Mouse (Mus musculus) liver, embryonic 12.5 days (tissue): ENCODE results near the gene Gm49450. TPM values are rescaled to one million over a fixed set of nuclear protein-coding genes. Genes with fewer than 3 reads are reported as not detected.

ENCODE experiments used
- ATAC-seq: fragments of 200-750 bp; cut with Nextera tagmentation; 2 replicates; pipeline ENCODE4 v1.8.0; 2017; ENCODE audit warnings: moderate number of reproducible peaks, mild to moderate bottlenecking, moderate library complexity
- H3K27ac ChIP-seq: fragments of 300-500 bp; sonication (generic); 2 replicates; pipeline ENCODE4 v1.5.1; 2016; ENCODE audit warnings: mild to moderate bottlenecking
- H3K27me3 ChIP-seq: fragments of 300-500 bp; sonication (generic); replicated peaks from 2 replicates; pipeline ENCODE4 v1.6.1; 2016; ENCODE audit warnings: mild to moderate bottlenecking, moderate library complexity
- H3K36me3 ChIP-seq: fragments of 300-500 bp; sonication (generic); 2 replicates; pipeline ENCODE4 v1.6.1; 2016; ENCODE audit warnings: mild to moderate bottlenecking, moderate library complexity
- H3K4me1 ChIP-seq: fragments of 300-500 bp; sonication (generic); 2 replicates; pipeline ENCODE4 v1.6.1; 2016
- H3K4me2 ChIP-seq: fragments of 300-500 bp; sonication (generic); 2 replicates; pipeline ENCODE4 v1.6.1; 2016; ENCODE audit warnings: mild to moderate bottlenecking, moderate library complexity
- H3K4me3 ChIP-seq: fragments of 300-500 bp; sonication (generic); 2 replicates; pipeline ENCODE4 v1.5.1; 2016; ENCODE audit warnings: mild to moderate bottlenecking, moderate library complexity
- H3K9ac ChIP-seq: fragments of 300-500 bp; sonication (generic); 2 replicates; pipeline ENCODE4 v1.6.1; 2016; ENCODE audit warnings: mild to moderate bottlenecking, moderate library complexity
- H3K9me3 ChIP-seq: fragments of 300-500 bp; sonication (generic); replicated peaks from 2 replicates; pipeline ENCODE4 v1.6.1; 2016; ENCODE audit warnings: mild to moderate bottlenecking, moderate library complexity
- WGBS: fragments of 180-500 bp; shearing (Covaris S2); methylation state at CpG from one replicate; pipeline ENCODE4 v1.1.7; 2016; ENCODE audit not compliant: insufficient replicate concordance; 5-methylcytosine and 5-hydroxymethylcytosine counted together
- polyA plus RNA-seq: library from polyadenylated mRNA; unstranded; fragments of >200 nt; fragmentation: Nextera tagmentation; extraction: Ambion mirVana; gene quantifications from 2 replicates; pipeline ENCODE4 v1.2.1, GENCODE M21; 2016

Gene Gm49450
- polyA plus RNA-seq, 1 experiment from 2014 or later: not detected

- H3K27me3 ChIP-seq: no peaks in the 10 kb centered on the region; the same call in 1 of the 2 replicates
- no peak for ATAC-seq
- WGBS: 1% methylated on average over 14 of the region's 14 CpGs
These were observed 36.3 kb downstream of the Gm49450 start for GRCm38 (mm10) chr15:98917091-98917490.

GRCm38 (mm10) chr15:98916016-98916415, 37.3 kb downstream of the Gm49450 start:
- 84% methylated on average over 4 of the region's 4 CpGs for WGBS
- H3K27ac ChIP-seq: no peak overlapping the region
- H3K4me3 ChIP-seq: no peak overlapping the region
- H3K4me2 ChIP-seq: peak overlapping the region; percentile 95; the same call in 1 of the 2 replicates
- H3K27me3 ChIP-seq: no peaks in the 10 kb centered on the region; the same call in 1 of the 2 replicates
- peaks cover 12% of the 10 kb centered on the region for H3K36me3 ChIP-seq
- no peaks in the 10 kb centered on the region for H3K9me3 ChIP-seq
- no peak for ATAC-seq
- no peak overlapping the region for H3K9ac ChIP-seq
- H3K4me1 ChIP-seq: peaks cover 27% of the 10 kb centered on the region

More at GRCm38 (mm10) chr15:98917091-98917490, 36.3 kb downstream of the Gm49450 start:
- Histone ChIP-seq H3K9ac (peak overlapping the region; percentile 83), H3K27ac (peak overlapping the region; percentile 81), H3K4me2 (peak overlapping the region; percentile 95), H3K4me3 (peak overlapping the region; percentile 84), H3K4me1 (peaks cover 27% of the 10 kb centered on the region), H3K9me3 (no peaks in the 10 kb centered on the region), H3K36me3 (peaks cover 2% of the 10 kb centered on the region; the same call in 1 of the 2 replicates)

GRCm38 (mm10) chr15:98914903-98915302, 38.4 kb downstream of the Gm49450 start:
- Histone ChIP-seq H3K4me2 (no peak overlapping the region), H3K4me1 (peaks cover 27% of the 10 kb centered on the region), H3K36me3 (peaks cover 18% of the 10 kb centered on the region), H3K4me3 (no peak overlapping the region), H3K9me3 (no peaks in the 10 kb centered on the region), H3K9ac (no peak overlapping the region), H3K27me3 (no peaks in the 10 kb centered on the region; the same call in 1 of the 2 replicates), H3K27ac (no peak overlapping the region)
- 70% methylated on average over 6 of the region's 6 CpGs for WGBS
- ATAC-seq: no peak

- no peaks in the 10 kb centered on the region for H3K9me3 ChIP-seq
- H3K36me3 ChIP-seq: peaks cover 22% of the 10 kb centered on the region
- no peak overlapping the region for H3K27ac ChIP-seq
- 31% methylated on average over 10 of the region's 10 CpGs for WGBS
- H3K4me1 ChIP-seq: no peaks in the 10 kb centered on the region
- H3K27me3 ChIP-seq: peaks cover 23% of the 10 kb centered on the region
- no peak overlapping the region for H3K4me3 ChIP-seq
- ATAC-seq: peak; percentile 22; the same call in 1 of the 2 replicates
- no peak overlapping the region for H3K4me2 ChIP-seq
- H3K9ac ChIP-seq: no peak overlapping the region; the same call in 1 of the 2 replicates
These were observed 48.7 kb downstream of the Gm49450 start for GRCm38 (mm10) chr15:98904692-98905091.

- peaks cover 43% of the 10 kb centered on the region for H3K27me3 ChIP-seq
- ATAC-seq: no peak
- H3K27ac ChIP-seq: no peak overlapping the region
- H3K36me3 ChIP-seq: peaks cover 8% of the 10 kb centered on the region
- 82% methylated on average over 2 of the region's 2 CpGs for WGBS
- no peak overlapping the region for H3K4me2 ChIP-seq
- peaks cover 11% of the 10 kb centered on the region for H3K4me1 ChIP-seq
- H3K9me3 ChIP-seq: no peaks in the 10 kb centered on the region
- no peak overlapping the region for H3K9ac ChIP-seq
- no peak overlapping the region for H3K4me3 ChIP-seq
These were observed 50.8 kb downstream of the Gm49450 start for GRCm38 (mm10) chr15:98902600-98902999.

- Histone ChIP-seq H3K9me3 (no peaks in the 10 kb centered on the region), H3K27ac (no peak overlapping the region), H3K4me3 (no peak overlapping the region), H3K36me3 (peaks cover 5% of the 10 kb centered on the region), H3K27me3 (peaks cover 54% of the 10 kb centered on the region), H3K9ac (no peak overlapping the region), H3K4me1 (peaks cover 22% of the 10 kb centered on the region), H3K4me2 (no peak overlapping the region)
- no peak for ATAC-seq
- 28% methylated on average over 1 of the region's 1 CpGs for WGBS
These were observed 51.8 kb downstream of the Gm49450 start for GRCm38 (mm10) chr15:98901530-98901929.

- 3% methylated on average over 41 of the region's 41 CpGs for WGBS
- H3K4me2 ChIP-seq: peak within 1 kb of the TSS; percentile 40
- H3K4me3 ChIP-seq: peak within 1 kb of the TSS; percentile 18
- no peaks in the 10 kb centered on the region for H3K36me3 ChIP-seq
- no peak within 1 kb of the TSS for H3K9ac ChIP-seq
- no peak for ATAC-seq
- peaks cover 88% of the 10 kb centered on the region for H3K27me3 ChIP-seq
- H3K4me1 ChIP-seq: peaks cover 56% of the 10 kb centered on the region
- H3K27ac ChIP-seq: no peak within 1 kb of the TSS
- no peaks in the 10 kb centered on the region for H3K9me3 ChIP-seq
These were observed 55.2 kb downstream of the Gm49450 start, which contains the start of gene Dhh for GRCm38 (mm10) chr15:98897928-98898800. Gene Dhh (minus strand): TSS chr15:98898540.

GRCm38 (mm10) chr15:98897495-98897894, 55.9 kb downstream of the Gm49450 start:
- no peak overlapping the region for H3K27ac ChIP-seq
- H3K4me1 ChIP-seq: peaks cover 60% of the 10 kb centered on the region
- H3K4me3 ChIP-seq: peak overlapping the region; percentile 18; the same call in 1 of the 2 replicates
- H3K36me3 ChIP-seq: no peaks in the 10 kb centered on the region
- H3K9me3 ChIP-seq: no peaks in the 10 kb centered on the region
- WGBS: 6% methylated on average over 10 of the region's 10 CpGs
- no peak for ATAC-seq
- peak overlapping the region; percentile 40 for H3K4me2 ChIP-seq
- H3K27me3 ChIP-seq: peaks cover 92% of the 10 kb centered on the region
- no peak overlapping the region for H3K9ac ChIP-seq

GRCm38 (mm10) chr15:98895635-98896589, 57.4 kb downstream of the Gm49450 start:
- Histone ChIP-seq H3K27ac (no peak overlapping the region), H3K4me1 (peaks cover 76% of the 10 kb centered on the region), H3K9me3 (no peaks in the 10 kb centered on the region), H3K4me2 (peak overlapping the region; percentile 83), H3K27me3 (peaks cover 93% of the 10 kb centered on the region), H3K9ac (peak overlapping the region; percentile 10; the same call in 1 of the 2 replicates), H3K4me3 (peak overlapping the region; percentile 34), H3K36me3 (no peaks in the 10 kb centered on the region)
- peak; percentile 70 for ATAC-seq
- WGBS: 2% methylated on average over 41 of the region's 41 CpGs

GRCm38 (mm10) chr15:98894746-98895634, 58.4 kb downstream of the Gm49450 start:
- ATAC-seq: no peak
- Histone ChIP-seq H3K9me3 (no peaks in the 10 kb centered on the region), H3K9ac (no peak overlapping the region), H3K27me3 (peaks cover 84% of the 10 kb centered on the region), H3K27ac (no peak overlapping the region), H3K4me3 (peak overlapping the region; percentile 53), H3K36me3 (no peaks in the 10 kb centered on the region), H3K4me2 (peak overlapping the region; percentile 83), H3K4me1 (peaks cover 76% of the 10 kb centered on the region)
- WGBS: 2% methylated on average over 38 of the region's 38 CpGs
